Mouse (Mus musculus): ENCODE measurements around the gene Hsd17b1. TPM values are rescaled to one million over a fixed set of nuclear protein-coding genes. Genes with fewer than 3 reads are reported as not detected.

Gene Hsd17b1
- polyA plus RNA-seq, 1 experiment from 2014 or later: 0.28 TPM

- 0 out of 2 replicates have a peak overlapping the region, but pooled peaks have one; percentile 3 for H3K4me3 ChIP-seq (ENCODE audit: low read depth, low read length)
- no peaks in the 10 kb centered on the region for H3K36me3 ChIP-seq (ENCODE audit: control insufficient read depth, insufficient read depth)
- H3K27ac ChIP-seq (ENCODE audit: low read length): no peak overlapping the region
- peaks cover 27% of the 10 kb centered on the region for H3K4me1 ChIP-seq (ENCODE audit: control insufficient read depth, low read depth, low read length)
- H3K9ac ChIP-seq (ENCODE audit: low read depth, low read length): no peak overlapping the region
- ATAC-seq (ENCODE audit: low read depth): no peak
- WGBS (ENCODE audit: insufficient replicate concordance): 6% methylated on average over 27 of the region's 27 CpGs
- no peaks in the 10 kb centered on the region for H3K9me3 ChIP-seq (replicated peaks; ENCODE audit: control insufficient read depth, low read length)
- peaks cover 43% of the 10 kb centered on the region for H3K27me3 ChIP-seq (ENCODE audit: control insufficient read depth, insufficient read depth, low read depth, low read length)
- 0 out of 2 replicates have a peak overlapping the region, but pooled peaks have one; percentile 2 for H3K4me2 ChIP-seq (ENCODE audit: low read depth, low read length)
Observed at GRCm38 (mm10) chr11:101079746-101080145, 1.5 kb downstream of the Hsd17b1 start.

DNA sequence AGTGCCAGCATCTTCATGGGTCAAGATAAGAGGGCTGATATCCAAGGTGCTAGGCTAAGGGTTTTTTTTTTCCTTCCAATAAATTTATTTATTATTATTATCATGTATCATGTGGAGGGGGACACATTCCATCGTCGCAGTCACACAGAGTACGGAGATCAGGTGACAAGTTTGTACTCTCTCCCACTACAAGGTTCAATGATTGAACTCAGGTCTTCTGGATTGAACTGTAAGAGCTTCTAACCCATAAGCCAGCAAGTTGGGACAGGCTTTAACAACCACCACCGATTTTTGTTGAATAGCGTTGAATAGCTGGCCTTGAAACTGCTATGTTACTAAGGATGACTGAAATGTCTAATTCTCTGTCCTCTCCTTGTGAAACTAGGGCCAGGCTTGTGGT, 2.2 kb downstream of the Hsd17b1 start:
- ATAC-seq (ENCODE audit: low read depth): no peak
- peaks cover 27% of the 10 kb centered on the region for H3K4me1 ChIP-seq (ENCODE audit: control insufficient read depth, low read depth, low read length)
- WGBS (ENCODE audit: insufficient replicate concordance): 64% methylated on average over 5 of the region's 5 CpGs
- H3K4me2 ChIP-seq (ENCODE audit: low read depth, low read length): no peak overlapping the region
- no peak overlapping the region for H3K4me3 ChIP-seq (ENCODE audit: low read depth, low read length)
- no peaks in the 10 kb centered on the region for H3K9me3 ChIP-seq (replicated peaks; ENCODE audit: control insufficient read depth, low read length)
- H3K36me3 ChIP-seq (ENCODE audit: control insufficient read depth, insufficient read depth): no peaks in the 10 kb centered on the region
- H3K27ac ChIP-seq (ENCODE audit: low read length): no peak overlapping the region
- peaks cover 43% of the 10 kb centered on the region for H3K27me3 ChIP-seq (ENCODE audit: control insufficient read depth, insufficient read depth, low read depth, low read length)
- no peak overlapping the region for H3K9ac ChIP-seq (ENCODE audit: low read depth, low read length)

- no peak for ATAC-seq (ENCODE audit: low read depth)
- 6% methylated on average over 10 of the region's 10 CpGs for WGBS (ENCODE audit: insufficient replicate concordance)
- Histone ChIP-seq H3K27me3 (ENCODE audit: control insufficient read depth, insufficient read depth, low read depth, low read length) (peaks cover 43% of the 10 kb centered on the region), H3K4me1 (ENCODE audit: control insufficient read depth, low read depth, low read length) (peaks cover 39% of the 10 kb centered on the region), H3K9ac (ENCODE audit: low read depth, low read length) (peak overlapping the region; percentile 61), H3K4me3 (ENCODE audit: low read depth, low read length) (peak overlapping the region; percentile 80), H3K4me2 (ENCODE audit: low read depth, low read length) (peak overlapping the region; percentile 96), H3K36me3 (ENCODE audit: control insufficient read depth, insufficient read depth) (no peaks in the 10 kb centered on the region), H3K27ac (ENCODE audit: low read length) (peak overlapping the region; percentile 79), H3K9me3 (replicated peaks; ENCODE audit: control insufficient read depth, low read length) (no peaks in the 10 kb centered on the region)
Observed at GRCm38 (mm10) chr11:101081659-101082058, 3.4 kb downstream of the Hsd17b1 start.

GRCm38 (mm10) chr11:101082208-101083082, 4.2 kb downstream of the Hsd17b1 start, which contains the start of gene Coasy:
Gene Coasy, plus strand, starts transcription at chr11:101082565.
- H3K27me3 ChIP-seq (ENCODE audit: control insufficient read depth, insufficient read depth, low read depth, low read length): peaks cover 43% of the 10 kb centered on the region
- H3K36me3 ChIP-seq (ENCODE audit: control insufficient read depth, insufficient read depth): no peaks in the 10 kb centered on the region
- peak within 1 kb of the TSS; percentile 89 for H3K27ac ChIP-seq (ENCODE audit: low read length)
- H3K4me3 ChIP-seq (ENCODE audit: low read depth, low read length): peak within 1 kb of the TSS; percentile 80
- H3K9ac ChIP-seq (ENCODE audit: low read depth, low read length): peak within 1 kb of the TSS; percentile 89
- H3K9me3 ChIP-seq (replicated peaks; ENCODE audit: control insufficient read depth, low read length): no peaks in the 10 kb centered on the region
- peak; percentile 85 for ATAC-seq (ENCODE audit: low read depth)
- peak within 1 kb of the TSS; percentile 96 for H3K4me2 ChIP-seq (ENCODE audit: low read depth, low read length)
- H3K4me1 ChIP-seq (ENCODE audit: control insufficient read depth, low read depth, low read length): peaks cover 41% of the 10 kb centered on the region
- under 1% methylated on average over 51 of the region's 51 CpGs for WGBS (ENCODE audit: insufficient replicate concordance)

DNA sequence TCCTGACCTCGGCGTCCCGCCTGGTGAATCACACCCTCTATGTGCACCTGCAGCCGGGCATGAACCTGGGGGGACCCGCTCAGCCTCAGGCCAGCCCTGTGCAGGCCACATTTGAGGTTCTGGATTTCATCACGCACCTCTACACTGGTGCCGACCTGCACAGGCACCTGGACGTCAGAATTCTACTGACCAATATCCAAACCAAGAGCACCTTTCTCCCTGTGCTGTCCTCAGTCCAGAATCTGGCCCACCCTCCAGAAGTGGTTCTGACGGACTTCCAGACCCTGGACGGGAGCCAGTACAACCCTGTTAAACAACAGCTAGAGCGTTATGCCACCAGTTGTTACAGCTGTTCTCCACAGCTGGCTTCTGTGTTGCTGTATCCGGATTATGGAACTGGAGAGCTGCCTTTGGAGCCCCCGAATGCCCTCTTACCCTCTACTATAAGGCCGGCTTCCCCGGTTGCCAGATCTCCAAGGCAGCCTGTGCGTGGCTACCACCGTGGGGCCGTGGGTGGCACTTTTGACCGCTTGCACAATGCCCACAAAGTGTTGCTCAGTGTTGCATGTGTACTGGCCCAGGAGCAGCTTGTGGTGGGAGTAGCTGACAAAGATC, 5.0 kb downstream of the Hsd17b1 start:
- ATAC-seq (ENCODE audit: low read depth): no peak; the same call in 1 of the 2 replicates
- WGBS (ENCODE audit: insufficient replicate concordance): 27% methylated on average over 19 of the region's 19 CpGs
- peak overlapping the region; percentile 89 for H3K9ac ChIP-seq (ENCODE audit: low read depth, low read length)
- H3K4me2 ChIP-seq (ENCODE audit: low read depth, low read length): peak overlapping the region; percentile 96
- H3K27me3 ChIP-seq (ENCODE audit: control insufficient read depth, insufficient read depth, low read depth, low read length): peaks cover 36% of the 10 kb centered on the region
- H3K4me1 ChIP-seq (ENCODE audit: control insufficient read depth, low read depth, low read length): peaks cover 48% of the 10 kb centered on the region
- H3K4me3 ChIP-seq (ENCODE audit: low read depth, low read length): peak overlapping the region; percentile 80
- no peaks in the 10 kb centered on the region for H3K9me3 ChIP-seq (replicated peaks; ENCODE audit: control insufficient read depth, low read length)
- H3K36me3 ChIP-seq (ENCODE audit: control insufficient read depth, insufficient read depth): no peaks in the 10 kb centered on the region
- H3K27ac ChIP-seq (ENCODE audit: low read length): peak overlapping the region; percentile 89

DNA sequence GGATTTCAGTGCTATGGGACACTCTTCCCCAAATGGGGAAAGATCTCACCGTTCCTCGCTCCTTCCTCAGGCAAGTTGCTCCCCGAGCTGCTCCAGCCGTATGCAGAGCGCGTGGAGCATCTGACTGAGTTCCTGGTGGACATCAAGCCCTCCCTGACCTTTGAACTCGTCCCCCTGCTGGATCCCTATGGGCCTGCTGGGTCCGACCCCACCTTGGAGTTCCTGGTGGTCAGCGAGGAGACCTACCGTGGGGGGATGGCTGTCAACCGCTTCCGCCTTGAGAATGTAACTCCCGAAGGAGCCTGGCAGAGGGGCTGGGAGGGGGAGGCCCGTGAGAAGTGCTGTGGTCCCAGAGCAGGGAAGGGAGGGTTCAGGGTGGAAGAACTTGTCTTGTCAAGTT, 6.0 kb downstream of the Hsd17b1 start:
- Histone ChIP-seq H3K36me3 (ENCODE audit: control insufficient read depth, insufficient read depth) (peaks cover 3% of the 10 kb centered on the region), H3K4me2 (ENCODE audit: low read depth, low read length) (no peak overlapping the region), H3K4me3 (ENCODE audit: low read depth, low read length) (no peak overlapping the region), H3K9me3 (replicated peaks; ENCODE audit: control insufficient read depth, low read length) (no peaks in the 10 kb centered on the region), H3K27me3 (ENCODE audit: control insufficient read depth, insufficient read depth, low read depth, low read length) (peaks cover 25% of the 10 kb centered on the region), H3K9ac (ENCODE audit: low read depth, low read length) (no peak overlapping the region), H3K4me1 (ENCODE audit: control insufficient read depth, low read depth, low read length) (peaks cover 50% of the 10 kb centered on the region), H3K27ac (ENCODE audit: low read length) (no peak overlapping the region)
- ATAC-seq (ENCODE audit: low read depth): no peak
- WGBS (ENCODE audit: insufficient replicate concordance): 83% methylated on average over 14 of the region's 14 CpGs

DNA sequence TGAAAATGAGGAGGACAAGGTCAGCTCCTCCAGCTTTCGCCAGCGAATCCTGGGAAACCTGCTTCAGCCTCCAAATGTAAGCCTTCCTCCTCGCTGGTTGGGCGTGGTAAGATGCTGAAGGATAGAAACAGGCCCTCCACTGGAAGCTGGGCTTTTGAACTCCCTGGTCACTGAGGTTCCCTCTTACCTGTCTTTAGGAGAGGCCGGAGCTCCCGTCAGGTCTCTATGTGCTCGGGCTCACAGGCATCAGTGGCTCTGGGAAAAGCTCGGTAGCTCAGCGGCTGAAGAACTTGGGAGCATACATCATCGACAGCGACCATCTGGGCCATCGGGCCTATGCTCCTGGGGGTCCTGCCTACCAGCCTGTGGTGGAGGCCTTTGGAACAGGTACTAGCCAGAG, 6.6 kb downstream of the Hsd17b1 start:
- ATAC-seq (ENCODE audit: low read depth): no peak
- H3K4me1 ChIP-seq (ENCODE audit: control insufficient read depth, low read depth, low read length): peaks cover 50% of the 10 kb centered on the region

DNA sequence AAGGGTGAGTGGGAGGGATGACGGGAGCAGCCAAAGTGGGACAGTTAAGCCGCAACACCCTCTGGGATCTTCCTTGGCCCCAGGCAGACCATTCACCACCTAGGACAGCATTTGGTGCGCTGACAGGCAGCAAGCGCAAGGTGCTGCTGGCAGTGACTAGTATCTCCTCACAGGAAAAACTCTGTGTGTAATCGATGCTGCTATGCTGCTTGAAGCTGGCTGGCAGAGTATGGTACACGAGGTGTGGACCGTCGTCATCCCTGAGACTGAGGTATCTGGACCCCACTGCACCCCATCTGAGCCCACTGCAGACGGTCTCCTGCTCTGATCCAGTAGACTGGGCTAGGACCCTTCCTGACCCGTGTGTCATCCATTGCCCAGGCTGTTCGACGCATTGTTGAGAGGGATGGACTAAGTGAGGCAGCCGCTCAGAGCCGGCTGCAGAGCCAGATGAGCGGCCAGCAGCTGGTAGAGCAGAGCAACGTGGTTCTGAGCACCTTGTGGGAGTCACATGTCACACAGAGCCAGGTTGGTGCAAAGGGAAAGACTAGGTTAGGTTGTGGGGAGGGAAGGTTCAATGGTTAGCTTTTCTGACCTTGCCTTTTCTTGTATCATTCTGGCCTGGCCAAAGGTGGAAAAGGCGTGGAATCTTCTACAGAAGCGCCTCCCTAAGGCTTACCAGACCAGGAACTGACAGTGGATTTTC, 7.6 kb downstream of the Hsd17b1 start:
- Histone ChIP-seq H3K4me3 (ENCODE audit: low read depth, low read length) (no peak overlapping the region), H3K9me3 (replicated peaks; ENCODE audit: control insufficient read depth, low read length) (no peaks in the 10 kb centered on the region), H3K4me1 (ENCODE audit: control insufficient read depth, low read depth, low read length) (peaks cover 50% of the 10 kb centered on the region), H3K4me2 (ENCODE audit: low read depth, low read length) (no peak overlapping the region; the same call in 1 of the 2 replicates), H3K27ac (ENCODE audit: low read length) (no peak overlapping the region; the same call in 1 of the 2 replicates), H3K27me3 (ENCODE audit: control insufficient read depth, insufficient read depth, low read depth, low read length) (peaks cover 10% of the 10 kb centered on the region), H3K36me3 (ENCODE audit: control insufficient read depth, insufficient read depth) (peaks cover 16% of the 10 kb centered on the region), H3K9ac (ENCODE audit: low read depth, low read length) (no peak overlapping the region)
- ATAC-seq (ENCODE audit: low read depth): no peak
- WGBS (ENCODE audit: insufficient replicate concordance): 87% methylated on average over 18 of the region's 18 CpGs

More for the DNA sequence above, 6.6 kb downstream of the Hsd17b1 start:
- no peak overlapping the region for H3K9ac ChIP-seq (ENCODE audit: low read depth, low read length)
- H3K4me2 ChIP-seq (ENCODE audit: low read depth, low read length): no peak overlapping the region
- H3K27ac ChIP-seq (ENCODE audit: low read length): no peak overlapping the region
- WGBS (ENCODE audit: insufficient replicate concordance): 89% methylated on average over 12 of the region's 12 CpGs
- no peaks in the 10 kb centered on the region for H3K9me3 ChIP-seq (replicated peaks; ENCODE audit: control insufficient read depth, low read length)
- peaks cover 8% of the 10 kb centered on the region for H3K36me3 ChIP-seq (ENCODE audit: control insufficient read depth, insufficient read depth)
- no peak overlapping the region for H3K4me3 ChIP-seq (ENCODE audit: low read depth, low read length)
- peaks cover 20% of the 10 kb centered on the region for H3K27me3 ChIP-seq (ENCODE audit: control insufficient read depth, insufficient read depth, low read depth, low read length)

Measured in liver, embryonic 16.5 days (tissue).